Mouse (Mus musculus): ENCODE measurements around the gene Hnrnpm. TPM values are rescaled to one million over a fixed set of nuclear protein-coding genes. Genes with fewer than 3 reads are reported as not detected.
A peak's percentile ranks its signal among the peaks of the same experiment; 100 is the strongest.
"Not testable (repeated sequence)": the region's sequence is repeated elsewhere in the genome, so short reads cannot be mapped to it uniquely, and the experiment has no call there.

Hnrnpm gene
- 174 and 217 TPM in 2 replicates for total RNA-seq (2012; rRNA removed)
- total RNA-seq (2014; rRNA removed) = 207 and 227 TPM in 2 replicates
- polyA plus RNA-seq (2012; ENCODE audit: insufficient read length, low read depth) = 756 and 975 TPM in 2 replicates

- Histone ChIP-seq H3K4me3 (replicated peaks in 1 of 3; ENCODE audit: low read depth in 2 of 3, low read length in 2 of 3, poor library complexity in 1 of 3) (peak within 1 kb of the TSS; percentile 29 to 82 (median 58)), H3K9ac (ENCODE audit: insufficient read depth, low read depth) (peak within 1 kb of the TSS; percentile 73), H3K27me3 (replicated peaks) (no peaks in the 10 kb centered on the region), H3K4me2 (ENCODE audit: insufficient read depth, low read depth, poor library complexity, severe bottlenecking) (peak within 1 kb of the TSS; percentile 45), H3K79me2 (replicated peaks; ENCODE audit: control insufficient read depth, extremely low read depth, insufficient read depth, poor library complexity, severe bottlenecking) (peaks cover 32% of the 10 kb centered on the region), H3K27ac (ENCODE audit: insufficient read depth, low read depth) (no peak within 1 kb of the TSS), H3K4me1 (ENCODE audit: control insufficient read depth in 1 of 2, insufficient read depth in 2 of 2) (peaks cover 5 to 28% of the 10 kb centered on the region in 2 experiments; a peak in 2 of 4 replicates), H3K9me3 (replicated peaks; ENCODE audit: low read length) (no peaks in the 10 kb centered on the region), H3K36me3 (replicated peaks in 1 of 2; ENCODE audit: control insufficient read depth in 1 of 2, insufficient read depth in 1 of 2, low read length in 1 of 2) (peaks cover 6 to 32% of the 10 kb centered on the region in 2 experiments)
- in situ Hi-C loops (cut with MboI; ENCODE audit: low pct_ligation_motif_present, low pct_unique_long_range_greater_than_20kb, low sequenced_read_pairs) (no loop called here), dilution Hi-C loops (cut with MboI; ENCODE audit: extremely low pct_ligation_motif_present, extremely low pct_unique_long_range_greater_than_20kb, low sequenced_read_pairs) (no loop called here)
- TF ChIP-seq ZNF384 (IDR thresholded peaks at IDR 0.05; ENCODE audit: low read depth, low read length) (no peak), CHD1 (IDR thresholded peaks at IDR 0.05; ENCODE audit: low read depth, low read length) (no peak), JUN (IDR thresholded peaks at IDR 0.05; ENCODE audit: insufficient read depth, low read depth, low read length) (no peak), ELF1 (IDR thresholded peaks at IDR 0.05; ENCODE audit: low read depth, low read length) (no peak), ETS1 (conservative IDR thresholded peaks at IDR 0.05; ENCODE audit: low read depth, low read length) (no peak), MXI1 (IDR thresholded peaks at IDR 0.05; ENCODE audit: low read depth, low read length) (no peak), SMC3 (IDR thresholded peaks at IDR 0.05; ENCODE audit: low read depth, low read length) (no peak), UBTF (IDR thresholded peaks at IDR 0.05; ENCODE audit: low read depth, low read length) (no peak), BHLHE40 (IDR thresholded peaks at IDR 0.05; ENCODE audit: low read depth, low read length) (no peak), PAX5 (IDR thresholded peaks at IDR 0.05; ENCODE audit: low read length) (no peak), MAFK (IDR thresholded peaks at IDR 0.05; ENCODE audit: insufficient replicate concordance, low read length) (no peak), CTCF (conservative IDR thresholded peaks at IDR 0.05 in 1 of 2, IDR thresholded peaks at IDR 0.05 in 1 of 2; ENCODE audit: low read depth in 2 of 2, low read length in 2 of 2) (no peak), MYC (IDR thresholded peaks at IDR 0.05; ENCODE audit: low read depth, low read length) (no peak), TCF12 (IDR thresholded peaks at IDR 0.05; ENCODE audit: low read depth, low read length) (no peak), CHD2 (IDR thresholded peaks at IDR 0.05; ENCODE audit: low read length) (no peak), EP300 (IDR thresholded peaks at IDR 0.05; ENCODE audit: low read length) (no peak), KAT2A (IDR thresholded peaks at IDR 0.05; ENCODE audit: insufficient replicate concordance, low read length) (no peak), POLR2A (IDR thresholded peaks at IDR 0.05; ENCODE audit: low read depth, low read length) (no peak)
- DNase-seq (ENCODE audit: extremely low read depth) = no peak
Observed at GRCm38 (mm10) chr17:33686760-33687159, at the start of gene Hnrnpm. Gene Hnrnpm (minus strand): TSS chr17:33686860.

GRCm38 (mm10) chr17:33733526-33733925 lies 46.9 kb upstream of the Hnrnpm start:
- H3K79me2 ChIP-seq (replicated peaks; ENCODE audit: control insufficient read depth, extremely low read depth, insufficient read depth, poor library complexity, severe bottlenecking); H3K4me2 ChIP-seq (ENCODE audit: insufficient read depth, low read depth, poor library complexity, severe bottlenecking); H3K9ac ChIP-seq (ENCODE audit: insufficient read depth, low read depth); H3K27me3 ChIP-seq (replicated peaks); H3K4me1 ChIP-seq (ENCODE audit: control insufficient read depth in 1 of 2, insufficient read depth in 2 of 2); H3K36me3 ChIP-seq (replicated peaks in 1 of 2; ENCODE audit: control insufficient read depth in 1 of 2, insufficient read depth in 1 of 2, low read length in 1 of 2); DNase-seq (ENCODE audit: extremely low read depth); H3K27ac ChIP-seq (ENCODE audit: insufficient read depth, low read depth); in situ Hi-C loops (cut with MboI; ENCODE audit: low pct_ligation_motif_present, low pct_unique_long_range_greater_than_20kb, low sequenced_read_pairs); H3K9me3 ChIP-seq (replicated peaks; ENCODE audit: low read length); dilution Hi-C loops (cut with MboI; ENCODE audit: extremely low pct_ligation_motif_present, extremely low pct_unique_long_range_greater_than_20kb, low sequenced_read_pairs); H3K4me3 ChIP-seq (replicated peaks in 1 of 3; ENCODE audit: low read depth in 2 of 3, low read length in 2 of 3, poor library complexity in 1 of 3): not testable (repeated sequence)
